Mouse (Mus musculus) forebrain, embryonic 11.5 days (tissue): ENCODE data around the gene Alppl2. TPM values are rescaled to one million over a fixed set of nuclear protein-coding genes. Genes with fewer than 3 reads are reported as not detected.

Experiments used
- ATAC-seq: fragments of 200-750 bp; cut with Nextera tagmentation; replicated peaks from 2 replicates; pipeline ENCODE4 v1.8.0; 2017; ENCODE audit warnings: moderate TSS enrichment; ENCODE audit not compliant: low FRiP score
- DNase-seq: peaks from one replicate; pipeline ENCODE4 v3.0.0-alpha.2; 2017; ENCODE audit warnings: low spot score
- H3K27ac ChIP-seq: fragments of 300-500 bp; sonication (generic); 2 replicates; pipeline ENCODE4 v1.5.1; 2014; ENCODE audit warnings: low read depth, low read length
- H3K27me3 ChIP-seq: fragments of 300-500 bp; sonication (generic); 2 replicates; pipeline ENCODE4 v1.6.1; 2014; ENCODE audit warnings: mild to moderate bottlenecking, low read length, mixed read lengths; ENCODE audit not compliant: control insufficient read depth, insufficient read depth
- H3K36me3 ChIP-seq: fragments of 300-500 bp; sonication (generic); 2 replicates; pipeline ENCODE4 v1.6.1; 2014; ENCODE audit warnings: mild to moderate bottlenecking, low read length, moderate library complexity, mixed read lengths; ENCODE audit not compliant: control insufficient read depth, insufficient read depth
- H3K4me1 ChIP-seq: fragments of 300-500 bp; sonication (generic); replicated peaks from 2 replicates; pipeline ENCODE4 v1.6.1; 2014; ENCODE audit warnings: low read length, mixed read lengths; ENCODE audit not compliant: control insufficient read depth, insufficient read depth
- H3K4me2 ChIP-seq: fragments of 300-500 bp; sonication (generic); 2 replicates; pipeline ENCODE4 v1.6.1; 2014; ENCODE audit warnings: low read depth, mild to moderate bottlenecking, low read length, moderate library complexity, mixed read lengths; ENCODE audit not compliant: severe bottlenecking
- H3K4me3 ChIP-seq: fragments of 300-500 bp; sonication (generic); 2 replicates; pipeline ENCODE4 v1.5.1; 2014; ENCODE audit warnings: low read depth, low read length
- H3K9ac ChIP-seq: fragments of 300-500 bp; sonication (generic); 2 replicates; pipeline ENCODE4 v1.6.1; 2014; ENCODE audit warnings: low read length
- H3K9me3 ChIP-seq: fragments of 300-500 bp; sonication (generic); 2 replicates; pipeline ENCODE4 v1.6.1; 2016; ENCODE audit warnings: low read length, mixed read lengths; ENCODE audit not compliant: control insufficient read depth
- WGBS: fragments of 180-500 bp; shearing (Covaris S2); extraction: QIAGEN DNeasy Blood & Tissue Kit; methylation state at CpG from one replicate; pipeline ENCODE4 v1.1.7; 2014; 5-methylcytosine and 5-hydroxymethylcytosine counted together
- polyA plus RNA-seq: library from polyadenylated mRNA; unstranded; fragments of >200 nt; fragmentation: Nextera tagmentation; extraction: Ambion mirVana; gene quantifications from 2 replicates; pipeline ENCODE4 v1.2.1, GENCODE M21; 2014

Alppl2 gene
- not detected in 2 replicates for polyA plus RNA-seq

DNA sequence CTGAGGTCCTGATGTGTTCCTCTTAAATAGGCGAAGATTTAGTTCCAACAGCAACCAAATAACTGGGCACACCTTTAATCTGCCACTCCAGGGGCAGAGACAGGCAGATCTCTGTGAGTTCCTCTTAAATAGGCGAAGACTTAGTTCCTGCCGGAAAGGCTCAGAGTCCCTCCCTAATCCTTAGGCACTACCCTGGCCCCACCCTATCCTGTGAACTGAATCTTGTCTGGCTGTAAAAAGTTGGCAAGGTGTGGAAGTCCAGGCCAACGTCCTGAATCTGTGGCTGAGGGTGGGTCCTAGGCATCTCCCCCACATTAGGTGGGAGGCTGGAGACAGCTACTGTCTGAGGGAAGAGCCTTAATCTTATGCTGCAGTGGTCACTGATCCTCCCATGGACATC, at the start of gene Alppl2:
Gene Alppl2 (minus strand): TSS at position 101 of the 400 bp plus-strand sequence.
- Histone ChIP-seq H3K27ac (no peak within 1 kb of the TSS), H3K9me3 (no peaks in the 10 kb centered on the region), H3K27me3 (no peaks in the 10 kb centered on the region), H3K4me2 (no peak within 1 kb of the TSS), H3K36me3 (no peaks in the 10 kb centered on the region), H3K9ac (no peak within 1 kb of the TSS), H3K4me1 (no peaks in the 10 kb centered on the region), H3K4me3 (no peak within 1 kb of the TSS)
- DNase-seq (no peak), ATAC-seq (no peak)
- WGBS = 81% methylated on average over 4 of the region's 4 CpGs

DNA sequence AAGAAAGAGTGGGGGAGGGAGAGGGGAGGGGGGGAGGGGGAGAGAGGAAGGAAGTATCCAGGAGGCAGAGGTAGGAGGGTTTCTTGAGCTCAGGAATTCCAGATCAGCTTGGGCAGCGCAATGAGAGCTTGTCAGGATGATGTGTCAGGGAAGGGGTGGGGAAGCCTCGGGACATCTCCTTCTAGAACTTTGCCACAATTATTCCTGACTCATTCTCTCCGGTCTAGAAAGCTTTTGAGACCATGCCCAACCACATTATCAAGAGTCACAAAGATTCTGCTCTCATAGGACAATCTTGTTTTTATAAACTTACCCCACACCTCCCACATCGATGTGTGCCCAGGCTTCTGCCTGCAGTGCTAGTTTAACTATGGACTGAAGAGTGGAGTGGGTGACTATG, 42.1 kb upstream of the Alppl2 start:
- ATAC-seq (no peak), DNase-seq (no peak)
- H3K9me3 ChIP-seq = no peaks in the 10 kb centered on the region
- peaks cover 16% of the 10 kb centered on the region for H3K27me3 ChIP-seq
- H3K4me2 ChIP-seq = no peak overlapping the region
- no peak overlapping the region for H3K9ac ChIP-seq
- no peak overlapping the region for H3K4me3 ChIP-seq
- no peaks in the 10 kb centered on the region for H3K36me3 ChIP-seq
- no peaks in the 10 kb centered on the region for H3K4me1 ChIP-seq
- WGBS = 88% methylated on average over 4 of the region's 4 CpGs
- H3K27ac ChIP-seq = no peak overlapping the region

DNA sequence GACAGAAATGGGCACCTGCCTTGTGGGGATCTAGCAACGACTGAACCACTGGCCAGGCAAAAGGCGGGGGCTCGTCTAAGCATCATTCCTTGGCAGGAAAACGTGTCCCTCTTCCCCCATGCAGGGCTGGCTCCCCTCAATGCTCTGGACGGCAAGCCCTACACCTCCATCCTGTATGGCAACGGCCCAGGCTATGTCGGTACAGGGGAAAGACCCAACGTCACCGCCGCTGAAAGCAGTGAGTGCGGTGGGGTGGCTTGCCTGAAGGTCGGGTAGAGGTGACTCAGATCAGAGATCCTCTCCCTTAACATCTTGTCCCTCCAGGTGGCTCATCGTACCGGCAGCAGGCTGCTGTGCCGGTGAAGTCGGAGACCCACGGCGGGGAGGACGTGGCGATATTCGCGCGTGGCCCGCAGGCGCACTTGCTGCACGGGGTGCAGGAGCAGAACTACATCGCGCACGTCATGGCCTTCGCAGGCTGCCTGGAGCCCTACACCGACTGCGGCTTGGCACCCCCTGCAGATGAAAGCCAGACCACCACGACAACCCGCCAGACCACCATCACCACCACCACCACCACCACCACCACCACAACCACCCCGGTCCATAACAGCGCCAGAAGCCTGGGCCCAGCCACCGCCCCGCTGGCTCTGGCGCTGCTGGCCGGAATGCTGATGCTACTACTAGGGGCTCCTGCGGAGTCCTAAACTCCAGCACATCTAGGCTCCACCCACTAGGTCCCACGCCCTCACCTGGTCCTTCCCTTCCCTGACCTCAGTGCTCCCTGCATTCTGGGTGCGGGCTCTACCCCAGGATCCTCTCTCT, 37.7 kb upstream of the Alppl2 start:
- DNase-seq (no peak), ATAC-seq (no peak)
- 6% methylated on average over 41 of the region's 43 CpGs for WGBS
- Histone ChIP-seq H3K4me3 (no peak overlapping the region), H3K4me1 (no peaks in the 10 kb centered on the region), H3K36me3 (no peaks in the 10 kb centered on the region), H3K9ac (no peak overlapping the region), H3K27ac (no peak overlapping the region), H3K27me3 (peaks cover 19% of the 10 kb centered on the region), H3K4me2 (peak overlapping the region; percentile 32; the same call in 1 of the 2 replicates), H3K9me3 (no peaks in the 10 kb centered on the region)

GRCm38 (mm10) chr1:87124673-87125072, 34.9 kb upstream of the Alppl2 start, which contains the start of gene Akp3:
Akp3 (plus strand) TSS chr1:87124973.
- Histone ChIP-seq H3K9ac (no peak within 1 kb of the TSS), H3K27ac (no peak within 1 kb of the TSS), H3K4me2 (no peak within 1 kb of the TSS), H3K27me3 (peaks cover 19% of the 10 kb centered on the region), H3K4me3 (no peak within 1 kb of the TSS), H3K36me3 (no peaks in the 10 kb centered on the region), H3K4me1 (no peaks in the 10 kb centered on the region), H3K9me3 (no peaks in the 10 kb centered on the region)
- no peak for DNase-seq
- WGBS = 68% methylated on average over 6 of the region's 6 CpGs
- ATAC-seq = no peak

DNA sequence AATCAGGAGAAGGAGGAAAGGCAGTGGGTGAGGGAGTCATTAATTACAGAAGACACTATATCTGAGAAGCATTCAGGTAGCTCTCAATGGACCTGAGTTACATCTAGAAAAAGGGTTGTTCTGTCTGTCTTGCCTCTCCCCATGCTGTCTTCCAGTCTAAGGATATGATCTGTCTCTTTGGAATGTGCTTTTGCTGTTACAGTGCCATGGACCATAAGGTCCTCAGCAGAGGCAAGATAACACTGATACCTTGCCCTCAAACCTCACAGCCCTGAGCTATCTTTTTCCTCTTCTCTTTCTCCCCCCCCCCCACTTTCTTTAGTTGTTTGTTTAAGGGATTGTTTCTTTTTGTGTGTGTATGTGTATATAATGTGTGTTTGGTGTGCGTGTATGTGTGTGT, 25.1 kb upstream of the Alppl2 start:
- no peaks in the 10 kb centered on the region for H3K36me3 ChIP-seq
- no peak for DNase-seq
- no peak overlapping the region for H3K4me2 ChIP-seq
- no peaks in the 10 kb centered on the region for H3K9me3 ChIP-seq
- no peak for ATAC-seq
- H3K27me3 ChIP-seq = no peaks in the 10 kb centered on the region
- WGBS = 88% methylated on average over 1 of the region's 1 CpGs
- no peak overlapping the region for H3K27ac ChIP-seq
- no peaks in the 10 kb centered on the region for H3K4me1 ChIP-seq
- no peak overlapping the region for H3K9ac ChIP-seq
- no peak overlapping the region for H3K4me3 ChIP-seq

DNA sequence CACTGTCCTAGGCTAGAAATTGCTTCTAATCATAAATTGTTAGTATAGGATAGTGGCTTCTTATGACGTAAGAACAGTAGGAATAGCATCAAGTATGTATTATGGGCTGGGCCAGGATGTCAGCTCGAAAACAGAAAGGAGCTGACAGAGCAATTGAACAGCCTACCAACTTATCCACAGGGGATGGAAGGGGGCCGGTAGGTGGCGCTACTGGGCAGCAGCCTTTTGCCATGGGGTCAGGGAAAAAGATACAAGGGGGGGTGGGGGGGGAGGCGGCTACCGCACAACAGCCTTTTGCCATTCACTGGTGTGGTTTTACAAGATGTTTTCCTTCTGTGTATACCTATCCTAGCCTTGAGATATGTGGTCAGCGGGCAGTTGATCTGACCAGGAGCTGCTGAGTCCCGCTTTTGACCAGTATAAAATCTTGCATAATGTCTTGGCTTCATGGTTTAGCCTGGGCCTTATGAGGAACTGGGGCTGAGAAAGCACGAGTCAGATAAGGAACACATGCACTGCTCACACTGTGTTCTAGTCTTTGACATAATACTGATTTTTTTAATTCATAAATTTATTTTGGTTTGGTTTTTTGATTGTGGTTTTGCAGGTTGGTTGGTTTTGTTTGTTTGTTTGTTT, 22.1 kb upstream of the Alppl2 start:
- Histone ChIP-seq H3K4me2 (no peak overlapping the region), H3K9ac (no peak overlapping the region), H3K4me3 (no peak overlapping the region), H3K27me3 (no peaks in the 10 kb centered on the region), H3K9me3 (no peaks in the 10 kb centered on the region), H3K4me1 (no peaks in the 10 kb centered on the region), H3K36me3 (no peaks in the 10 kb centered on the region), H3K27ac (no peak overlapping the region)
- ATAC-seq (no peak), DNase-seq (peak; percentile 64)
- 36% methylated on average over 9 of the region's 9 CpGs for WGBS

DNA sequence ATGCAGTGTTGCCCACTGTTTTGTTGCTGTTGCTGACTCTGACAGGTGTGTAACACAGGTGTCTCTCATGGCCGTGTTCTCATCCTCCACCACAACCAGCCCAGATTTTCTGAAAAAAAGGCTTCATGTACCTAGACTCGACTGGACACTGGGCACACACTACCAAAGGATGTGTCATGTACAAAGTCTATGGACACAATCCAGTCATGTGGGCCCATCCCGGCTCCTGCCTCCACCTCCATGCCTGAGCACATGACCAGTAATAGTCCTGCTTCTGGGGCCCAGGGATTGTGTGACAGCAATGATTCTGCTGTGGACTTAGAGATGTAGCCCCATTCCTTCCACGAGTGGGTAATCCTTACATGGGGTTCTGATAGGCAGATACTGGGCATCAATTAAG, 18.8 kb upstream of the Alppl2 start:
- no peak overlapping the region for H3K27ac ChIP-seq
- no peaks in the 10 kb centered on the region for H3K9me3 ChIP-seq
- no peaks in the 10 kb centered on the region for H3K4me1 ChIP-seq
- H3K36me3 ChIP-seq = no peaks in the 10 kb centered on the region
- no peak overlapping the region for H3K9ac ChIP-seq
- H3K27me3 ChIP-seq = no peaks in the 10 kb centered on the region
- no peak overlapping the region for H3K4me2 ChIP-seq
- no peak overlapping the region for H3K4me3 ChIP-seq
- ATAC-seq (no peak), DNase-seq (no peak)
- WGBS = 81% methylated on average over 4 of the region's 4 CpGs

DNA sequence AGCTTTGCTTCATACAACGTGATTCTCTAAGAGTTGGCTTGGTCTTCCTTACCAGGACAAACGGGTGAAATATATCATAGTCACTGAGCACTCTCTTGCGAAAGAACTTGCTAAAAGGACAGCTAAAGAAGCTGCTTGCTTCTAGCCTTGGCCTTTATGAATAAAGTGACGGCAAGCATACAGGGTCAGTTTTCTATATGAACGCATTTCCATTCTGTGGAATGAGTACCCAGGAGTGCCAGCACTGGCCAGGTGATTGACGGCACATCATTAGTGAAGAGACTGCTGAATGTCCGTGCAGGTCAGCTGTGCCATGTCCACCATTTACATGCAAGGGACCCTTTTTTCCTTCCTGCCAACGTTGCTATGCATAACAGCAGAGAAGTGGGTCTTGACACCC, 16.8 kb upstream of the Alppl2 start:
- H3K4me1 ChIP-seq = no peaks in the 10 kb centered on the region
- H3K27me3 ChIP-seq = no peaks in the 10 kb centered on the region
- no peak overlapping the region for H3K4me3 ChIP-seq
- no peak overlapping the region for H3K9ac ChIP-seq
- no peak overlapping the region for H3K4me2 ChIP-seq
- DNase-seq (no peak), ATAC-seq (no peak)
- no peaks in the 10 kb centered on the region for H3K9me3 ChIP-seq
- no peaks in the 10 kb centered on the region for H3K36me3 ChIP-seq
- 82% methylated on average over 8 of the region's 8 CpGs for WGBS
- H3K27ac ChIP-seq = no peak overlapping the region
